Mouse (Mus musculus) embryonic facial prominence, embryonic 14.5 days (tissue): Measurements from ENCODE around the gene Acvr1. TPM values are rescaled to one million over a fixed set of nuclear protein-coding genes. Genes with fewer than 3 reads are reported as not detected.
A peak's percentile ranks its signal among the peaks of the same experiment; 100 is the strongest.

Source experiments
- ATAC-seq: fragments of 200-750 bp; cut with Nextera tagmentation; 2 replicates; pipeline ENCODE4 v1.8.0; 2017; ENCODE audit warnings: low read depth, moderate number of reproducible peaks, moderate TSS enrichment
- DNase-seq: peaks from one replicate; pipeline ENCODE4 v3.0.0-alpha.2; 2015; ENCODE audit warnings: low spot score
- H3K27ac ChIP-seq: fragments of 300-500 bp; sonication (generic); replicated peaks from 2 replicates; pipeline ENCODE4 v1.5.1; 2014; ENCODE audit warnings: low read depth, mild to moderate bottlenecking, low read length, moderate library complexity
- H3K27me3 ChIP-seq: fragments of 300-500 bp; sonication (generic); replicated peaks from 2 replicates; pipeline ENCODE4 v1.6.1; 2014; ENCODE audit warnings: low read length; ENCODE audit not compliant: control insufficient read depth, insufficient read depth
- H3K36me3 ChIP-seq: fragments of 300-500 bp; sonication (generic); 2 replicates; pipeline ENCODE4 v1.6.1; 2014; ENCODE audit warnings: low read length, mixed read lengths; ENCODE audit not compliant: control insufficient read depth, insufficient read depth
- H3K4me1 ChIP-seq: fragments of 300-500 bp; sonication (generic); 2 replicates; pipeline ENCODE4 v1.6.1; 2014; ENCODE audit warnings: antibody characterized with exemption, low read length; ENCODE audit not compliant: control insufficient read depth, insufficient read depth
- H3K4me2 ChIP-seq: fragments of 300-500 bp; sonication (generic); 2 replicates; pipeline ENCODE4 v1.6.1; 2014; ENCODE audit warnings: low read depth, mild to moderate bottlenecking, low read length, moderate library complexity, mixed read lengths
- H3K4me3 ChIP-seq: fragments of 300-500 bp; sonication (generic); 2 replicates; pipeline ENCODE4 v1.5.1; 2014; ENCODE audit warnings: low read depth, mild to moderate bottlenecking, low read length
- H3K9ac ChIP-seq: fragments of 300-500 bp; sonication (generic); 2 replicates; pipeline ENCODE4 v1.6.1; 2014; ENCODE audit warnings: low read depth, mild to moderate bottlenecking, low read length, moderate library complexity, mixed read lengths
- H3K9me3 ChIP-seq: fragments of 300-500 bp; sonication (generic); 2 replicates; pipeline ENCODE4 v1.6.1; 2016; ENCODE audit warnings: low read length; ENCODE audit not compliant: control insufficient read depth
- WGBS: fragments of 180-500 bp; shearing (Covaris S2); extraction: QIAGEN DNeasy Blood & Tissue Kit; methylation state at CpG from one replicate; pipeline ENCODE4 v1.1.7; 2014; 5-methylcytosine and 5-hydroxymethylcytosine counted together
- polyA plus RNA-seq: library from polyadenylated mRNA; unstranded; fragments of >200 nt; fragmentation: Nextera tagmentation; extraction: Ambion mirVana; gene quantifications from 2 replicates; pipeline ENCODE4 v1.2.1, GENCODE M21; 2014

Gene Acvr1
- polyA plus RNA-seq, 1 experiment from 2014 or later: 15.0 TPM

GRCm38 (mm10) chr2:58361361-58362046 lies 205.5 kb downstream of the Acvr1 start:
- no peak for ATAC-seq
- WGBS: 86% methylated on average over 3 of the region's 3 CpGs

DNA sequence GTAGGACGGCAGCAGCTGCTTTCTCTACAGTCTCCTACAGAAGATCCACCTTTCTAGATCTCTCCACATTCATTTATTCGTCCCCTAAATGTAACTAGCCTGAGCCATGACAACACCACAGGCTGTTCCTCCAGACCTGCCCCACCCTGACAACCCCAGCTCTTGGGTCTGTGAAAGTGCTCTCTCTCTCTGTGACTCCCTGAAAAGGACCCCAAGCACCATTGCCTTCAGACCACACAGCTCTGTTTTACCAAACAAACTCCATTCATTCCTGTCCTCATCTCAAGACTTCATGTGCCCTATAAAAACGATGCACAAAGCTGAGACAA lies 208.9 kb downstream of the Acvr1 start:
- ATAC-seq: peak; percentile 35; the same call in 1 of the 2 replicates
- peaks cover 7% of the 10 kb centered on the region for H3K4me1 ChIP-seq
- H3K9me3 ChIP-seq: no peaks in the 10 kb centered on the region
- DNase-seq: no peak
- H3K36me3 ChIP-seq: no peaks in the 10 kb centered on the region
- peak overlapping the region; percentile 53; the same call in 1 of the 2 replicates for H3K9ac ChIP-seq
- peak overlapping the region; percentile 99 for H3K4me2 ChIP-seq
- H3K27ac ChIP-seq: no peak overlapping the region
- peak overlapping the region; percentile 61 for H3K4me3 ChIP-seq
- peaks cover 26% of the 10 kb centered on the region; the same call in 1 of the 2 replicates for H3K27me3 ChIP-seq
- 14% methylated on average over 3 of the region's 3 CpGs for WGBS

More at GRCm38 (mm10) chr2:58361361-58362046, 205.5 kb downstream of the Acvr1 start:
- Histone ChIP-seq H3K27me3 (peaks cover 17% of the 10 kb centered on the region; the same call in 1 of the 2 replicates), H3K4me1 (peaks cover 7% of the 10 kb centered on the region), H3K9ac (no peak overlapping the region), H3K4me3 (no peak overlapping the region), H3K4me2 (no peak overlapping the region), H3K9me3 (no peaks in the 10 kb centered on the region), H3K36me3 (no peaks in the 10 kb centered on the region), H3K27ac (no peak overlapping the region)
- DNase-seq: no peak

DNA sequence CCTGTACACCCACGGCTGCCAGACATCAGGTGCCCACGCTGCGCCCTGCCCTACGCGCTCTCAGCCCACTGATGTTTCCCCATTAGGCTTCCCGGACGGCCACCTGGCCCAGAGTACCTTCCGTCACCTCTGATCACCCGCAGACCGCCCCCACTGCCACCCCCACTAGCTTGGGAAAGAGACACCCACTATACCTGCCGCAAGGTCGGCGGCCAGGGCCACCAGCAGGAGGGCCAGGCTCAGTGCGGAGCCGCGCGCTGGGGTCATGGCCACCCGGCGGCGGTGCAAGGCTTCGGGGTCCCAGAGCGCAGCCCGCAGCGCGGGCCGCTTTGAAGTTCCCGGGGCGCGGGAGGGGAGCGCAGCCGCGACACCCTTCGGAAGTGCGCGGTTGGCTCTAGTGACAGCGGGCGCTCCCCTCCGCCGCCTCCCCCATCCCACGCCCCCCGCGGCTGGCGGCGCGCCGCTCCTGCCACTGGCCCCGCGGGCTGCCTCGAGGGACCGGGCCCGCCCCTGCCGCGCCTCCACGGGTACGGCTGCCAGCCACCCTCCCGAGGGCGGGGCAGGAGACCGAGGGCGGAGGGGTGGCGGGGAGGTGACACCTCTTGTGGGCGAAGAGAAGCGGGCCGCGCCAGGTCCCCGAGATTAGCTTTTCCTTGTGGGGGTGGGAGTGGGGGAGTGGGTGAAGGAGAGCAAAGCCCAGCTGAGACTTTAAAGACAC lies 209.4 kb downstream of the Acvr1 start, which contains the start of gene Acvr1c:
TSS of gene Acvr1c (minus strand) at position 482 of the 718 bp plus-strand sequence.
- under 1% methylated on average over 20 of the region's 65 CpGs for WGBS
- ATAC-seq (peak; percentile 90), DNase-seq (peak; percentile 38)
- no peak within 1 kb of the TSS for H3K27ac ChIP-seq
- H3K27me3 ChIP-seq: peaks cover 26% of the 10 kb centered on the region; the same call in 1 of the 2 replicates
- H3K9ac ChIP-seq: peak within 1 kb of the TSS; percentile 53
- H3K4me1 ChIP-seq: peaks cover 7% of the 10 kb centered on the region
- no peaks in the 10 kb centered on the region for H3K36me3 ChIP-seq
- H3K4me2 ChIP-seq: peak within 1 kb of the TSS; percentile 99
- no peaks in the 10 kb centered on the region for H3K9me3 ChIP-seq
- peak within 1 kb of the TSS; percentile 61 for H3K4me3 ChIP-seq

DNA sequence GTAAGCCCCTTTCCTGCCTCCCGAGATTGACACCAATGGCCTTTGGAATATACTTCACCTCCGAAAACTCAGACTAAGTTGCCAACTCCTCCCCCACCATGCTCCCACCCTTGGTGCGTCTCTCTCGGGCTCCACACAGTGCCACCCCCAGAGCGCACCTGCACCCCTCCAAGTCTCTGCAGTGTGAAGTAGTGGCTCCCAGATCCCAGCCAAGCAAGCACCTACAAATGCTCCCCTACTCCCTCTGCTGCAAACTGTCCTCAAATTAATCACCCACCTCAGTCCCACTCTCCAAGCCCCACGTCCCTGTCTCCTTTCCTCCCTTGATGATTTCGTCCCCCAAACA lies 209.9 kb downstream of the Acvr1 start:
- H3K27me3 ChIP-seq: peaks cover 26% of the 10 kb centered on the region; the same call in 1 of the 2 replicates
- ATAC-seq (no peak), DNase-seq (no peak)
- H3K4me1 ChIP-seq: peaks cover 7% of the 10 kb centered on the region
- H3K4me3 ChIP-seq: peak overlapping the region; percentile 61
- 2% methylated on average over 7 of the region's 7 CpGs for WGBS
- H3K4me2 ChIP-seq: peak overlapping the region; percentile 99
- no peaks in the 10 kb centered on the region for H3K9me3 ChIP-seq
- H3K36me3 ChIP-seq: no peaks in the 10 kb centered on the region
- H3K9ac ChIP-seq: peak overlapping the region; percentile 53; the same call in 1 of the 2 replicates
- H3K27ac ChIP-seq: no peak overlapping the region

GRCm38 (mm10) chr2:58354389-58354788 lies 212.6 kb downstream of the Acvr1 start:
- Histone ChIP-seq H3K36me3 (no peaks in the 10 kb centered on the region), H3K27me3 (peaks cover 26% of the 10 kb centered on the region; the same call in 1 of the 2 replicates), H3K4me1 (peaks cover 7% of the 10 kb centered on the region), H3K9ac (no peak overlapping the region), H3K4me2 (no peak overlapping the region), H3K27ac (no peak overlapping the region), H3K4me3 (no peak overlapping the region), H3K9me3 (no peaks in the 10 kb centered on the region)
- DNase-seq: no peak
- 77% methylated on average over 3 of the region's 3 CpGs for WGBS
- no peak for ATAC-seq

GRCm38 (mm10) chr2:58352846-58353245 lies 214.1 kb downstream of the Acvr1 start:
- Histone ChIP-seq H3K36me3 (no peaks in the 10 kb centered on the region), H3K27me3 (peaks cover 21% of the 10 kb centered on the region; the same call in 1 of the 2 replicates), H3K4me1 (peaks cover 7% of the 10 kb centered on the region), H3K27ac (no peak overlapping the region), H3K9ac (no peak overlapping the region), H3K4me2 (no peak overlapping the region), H3K4me3 (no peak overlapping the region), H3K9me3 (no peaks in the 10 kb centered on the region)
- WGBS: 50% methylated on average over 5 of the region's 5 CpGs
- no peak for DNase-seq
- ATAC-seq: no peak

DNA sequence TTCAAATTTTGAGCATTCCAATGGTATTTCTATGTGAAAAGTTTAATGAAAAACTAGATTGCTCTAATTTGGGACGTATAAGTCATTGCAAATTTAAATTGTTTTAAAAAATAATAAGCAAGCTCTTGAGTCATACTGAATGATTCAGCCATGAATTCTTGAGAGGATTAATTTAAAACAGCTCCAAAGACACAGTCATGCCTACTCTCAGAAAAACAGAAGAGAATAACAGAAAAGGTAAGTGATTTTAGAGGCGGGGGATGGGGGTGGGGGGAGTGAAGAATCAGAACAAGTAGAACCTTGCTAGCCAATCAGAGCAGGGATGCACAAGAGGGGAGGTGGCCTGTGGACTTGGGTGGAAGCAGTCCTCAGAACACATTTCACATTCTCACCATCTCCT lies 216.3 kb downstream of the Acvr1 start:
- 73% methylated on average over 2 of the region's 2 CpGs for WGBS
- no peaks in the 10 kb centered on the region for H3K36me3 ChIP-seq
- H3K9ac ChIP-seq: no peak overlapping the region
- no peaks in the 10 kb centered on the region for H3K4me1 ChIP-seq
- no peak overlapping the region for H3K27ac ChIP-seq
- no peak overlapping the region for H3K4me3 ChIP-seq
- 0 out of 2 replicates have a peak, but pooled peaks cover 3% of the 10 kb centered on the region for H3K27me3 ChIP-seq
- DNase-seq (no peak), ATAC-seq (no peak)
- no peaks in the 10 kb centered on the region for H3K9me3 ChIP-seq
- no peak overlapping the region for H3K4me2 ChIP-seq
